Mouse (Mus musculus): Measurements from ENCODE around the gene Tgoln1. TPM values are rescaled to one million over a fixed set of nuclear protein-coding genes. Genes with fewer than 3 reads are reported as not detected.
A peak's percentile ranks its signal among the peaks of the same experiment; 100 is the strongest.

Gene Tgoln1
- total and polyA plus RNA-seq, 3 experiments, result 22.6 to 33.6 (median 23.5) TPM

DNA sequence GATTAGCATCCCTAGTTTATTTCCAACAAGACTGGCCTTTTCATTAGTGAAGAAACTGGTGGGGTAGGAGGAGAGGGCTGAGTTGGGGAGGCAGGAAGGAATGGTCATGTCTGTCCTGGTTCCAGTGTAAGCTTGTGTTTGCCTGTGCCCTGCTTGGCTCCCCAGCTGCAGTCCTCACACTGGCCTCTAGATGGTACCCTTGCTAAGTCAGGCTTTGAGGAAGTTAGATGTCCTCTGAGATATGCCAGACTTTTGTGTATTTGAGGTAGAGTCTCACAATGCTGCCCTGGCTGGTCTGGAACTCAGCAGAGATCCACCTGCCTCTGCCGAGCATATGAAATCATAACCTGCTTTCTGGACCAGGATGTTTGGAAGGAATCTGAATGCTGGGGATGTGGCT lies 15.1 kb downstream of the Tgoln1 start:
- H3K4me2 ChIP-seq (ENCODE audit: insufficient read depth, low read depth, poor library complexity, severe bottlenecking), result no peak overlapping the region
- TF ChIP-seq RCOR1 (conservative IDR thresholded peaks at IDR 0.05; ENCODE audit: low read depth, low read length) (no peak), RAD21 (IDR thresholded peaks at IDR 0.05; ENCODE audit: low read depth, low read length) (peak; percentile 64), PAX5 (IDR thresholded peaks at IDR 0.05; ENCODE audit: low read length) (no peak), SMC3 (IDR thresholded peaks at IDR 0.05; ENCODE audit: low read depth, low read length) (peak; percentile 50), ELF1 (IDR thresholded peaks at IDR 0.05; ENCODE audit: low read depth, low read length) (peak; percentile 66), CTCF (conservative IDR thresholded peaks at IDR 0.05 in 1 of 2, IDR thresholded peaks at IDR 0.05 in 1 of 2; ENCODE audit: low read depth in 2 of 2, low read length in 2 of 2) (peak; percentile 78 to 93)
- in situ Hi-C loops (cut with MboI; ENCODE audit: low pct_ligation_motif_present, low pct_unique_long_range_greater_than_20kb, low sequenced_read_pairs) (loop anchor here (5.0 kb wide), 1 partner anchor 36 kb away; no protein-coding TSS in a partner anchor), dilution Hi-C loops (cut with MboI; ENCODE audit: extremely low pct_ligation_motif_present, extremely low pct_unique_long_range_greater_than_20kb, low sequenced_read_pairs) (no loop called here)
- H3K27ac ChIP-seq (ENCODE audit: insufficient read depth, low read depth), result no peak overlapping the region
- H3K27me3 ChIP-seq (replicated peaks), result no peaks in the 10 kb centered on the region
- peaks cover 13 to 56% of the 10 kb centered on the region in 2 experiments for H3K36me3 ChIP-seq (replicated peaks in 1 of 2; ENCODE audit: control insufficient read depth in 1 of 2, insufficient read depth in 1 of 2, low read length in 1 of 2)
- no peak overlapping the region for H3K9ac ChIP-seq (ENCODE audit: insufficient read depth, low read depth)
- no peaks in the 10 kb centered on the region for H3K9me3 ChIP-seq (replicated peaks; ENCODE audit: low read length)
- H3K4me1 ChIP-seq (ENCODE audit: control insufficient read depth in 1 of 2, insufficient read depth in 2 of 2), result peaks cover 6 to 27% of the 10 kb centered on the region in 2 experiments
- DNase-seq (ENCODE audit: extremely low read depth), result peak; percentile 78
- no peak overlapping the region for H3K4me3 ChIP-seq (replicated peaks in 1 of 3; ENCODE audit: low read depth in 2 of 3, low read length in 2 of 3, poor library complexity in 1 of 3)
- no peaks in the 10 kb centered on the region for H3K79me2 ChIP-seq (replicated peaks; ENCODE audit: control insufficient read depth, extremely low read depth, insufficient read depth, poor library complexity, severe bottlenecking)

DNA sequence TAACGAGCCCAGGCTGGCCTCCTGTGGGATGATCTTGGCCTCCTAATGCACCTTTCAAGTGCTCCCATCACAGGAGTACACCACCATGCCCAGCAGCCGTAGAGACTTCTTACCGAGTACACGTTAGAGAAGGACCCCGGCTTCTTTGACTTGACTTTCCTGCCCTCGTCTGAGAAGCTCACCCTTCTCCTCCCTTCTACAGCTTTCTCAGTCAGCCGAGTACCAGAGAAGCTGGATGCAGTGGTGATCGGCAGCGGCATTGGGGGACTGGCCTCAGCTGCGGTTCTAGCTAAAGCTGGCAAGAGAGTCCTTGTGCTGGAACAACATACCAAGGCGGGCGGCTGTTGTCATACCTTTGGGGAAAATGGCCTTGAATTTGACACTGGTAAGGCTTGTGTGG lies 16.0 kb downstream of the Tgoln1 start:
- no peak overlapping the region for H3K9ac ChIP-seq (ENCODE audit: insufficient read depth, low read depth)
- H3K4me3 ChIP-seq (replicated peaks in 1 of 3; ENCODE audit: low read depth in 2 of 3, low read length in 2 of 3, poor library complexity in 1 of 3), result no peak overlapping the region
- in situ Hi-C loops (cut with MboI; ENCODE audit: low pct_ligation_motif_present, low pct_unique_long_range_greater_than_20kb, low sequenced_read_pairs), result loop anchor here (5.0 kb wide), 1 partner anchor 37 kb away; no protein-coding TSS in a partner anchor
- DNase-seq (ENCODE audit: extremely low read depth), result no peak
- no peak overlapping the region for H3K27ac ChIP-seq (ENCODE audit: insufficient read depth, low read depth)
- no peaks in the 10 kb centered on the region for H3K79me2 ChIP-seq (replicated peaks; ENCODE audit: control insufficient read depth, extremely low read depth, insufficient read depth, poor library complexity, severe bottlenecking)
- dilution Hi-C loops (cut with MboI; ENCODE audit: extremely low pct_ligation_motif_present, extremely low pct_unique_long_range_greater_than_20kb, low sequenced_read_pairs), result no loop called here
- peaks cover 6 to 36% of the 10 kb centered on the region in 2 experiments for H3K4me1 ChIP-seq (ENCODE audit: control insufficient read depth in 1 of 2, insufficient read depth in 2 of 2)
- TF ChIP-seq CHD1 (IDR thresholded peaks at IDR 0.05; ENCODE audit: low read depth, low read length) (no peak), NELFE (IDR thresholded peaks at IDR 0.05; ENCODE audit: low read depth, low read length) (no peak), MAZ (IDR thresholded peaks at IDR 0.05; ENCODE audit: low read depth, low read length) (no peak)
- H3K4me2 ChIP-seq (ENCODE audit: insufficient read depth, low read depth, poor library complexity, severe bottlenecking), result no peak overlapping the region
- peaks cover 3 to 47% of the 10 kb centered on the region in 2 experiments for H3K36me3 ChIP-seq (replicated peaks in 1 of 2; ENCODE audit: control insufficient read depth in 1 of 2, insufficient read depth in 1 of 2, low read length in 1 of 2)
- H3K27me3 ChIP-seq (replicated peaks), result no peaks in the 10 kb centered on the region
- H3K9me3 ChIP-seq (replicated peaks; ENCODE audit: low read length), result no peaks in the 10 kb centered on the region

DNA sequence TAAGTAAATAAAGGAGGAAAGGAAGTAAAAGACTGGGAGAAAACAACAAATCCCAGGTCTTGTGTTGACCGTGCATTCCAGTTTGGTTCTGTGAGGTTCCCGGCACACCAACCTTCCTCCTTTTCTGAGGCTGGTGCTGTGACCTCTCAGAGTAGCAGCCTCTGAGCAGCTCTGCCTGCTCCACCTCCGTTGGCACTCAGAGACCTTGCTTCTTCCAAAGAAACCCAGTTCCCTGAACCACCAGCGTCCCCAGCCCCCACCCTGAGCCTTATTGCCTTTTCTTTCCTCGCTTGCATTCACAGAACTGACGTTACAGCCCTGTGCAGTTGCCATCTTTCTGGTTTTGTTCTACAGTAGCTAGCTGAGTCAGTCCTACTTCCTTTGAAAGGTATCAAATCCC lies 16.6 kb downstream of the Tgoln1 start:
- dilution Hi-C loops (cut with MboI; ENCODE audit: extremely low pct_ligation_motif_present, extremely low pct_unique_long_range_greater_than_20kb, low sequenced_read_pairs), result no loop called here
- H3K4me1 ChIP-seq (ENCODE audit: control insufficient read depth in 1 of 2, insufficient read depth in 2 of 2), result peaks cover 6 to 36% of the 10 kb centered on the region in 2 experiments
- H3K9ac ChIP-seq (ENCODE audit: insufficient read depth, low read depth), result no peak overlapping the region
- in situ Hi-C loops (cut with MboI; ENCODE audit: low pct_ligation_motif_present, low pct_unique_long_range_greater_than_20kb, low sequenced_read_pairs), result loop anchor here (5.0 kb wide), 1 partner anchor 37 kb away; no protein-coding TSS in a partner anchor
- peaks cover 0 to 45% of the 10 kb centered on the region in 2 experiments for H3K36me3 ChIP-seq (replicated peaks in 1 of 2; ENCODE audit: control insufficient read depth in 1 of 2, insufficient read depth in 1 of 2, low read length in 1 of 2)
- no peak overlapping the region for H3K4me3 ChIP-seq (replicated peaks in 1 of 3; ENCODE audit: low read depth in 2 of 3, low read length in 2 of 3, poor library complexity in 1 of 3)
- H3K27ac ChIP-seq (ENCODE audit: insufficient read depth, low read depth), result no peak overlapping the region
- no peak for TF ChIP-seq HCFC1 (IDR thresholded peaks at IDR 0.05; ENCODE audit: low read depth, low read length)
- no peak for TF ChIP-seq ZNF384 (IDR thresholded peaks at IDR 0.05; ENCODE audit: low read depth, low read length)
- no peak for TF ChIP-seq NRF1 (IDR thresholded peaks at IDR 0.05; ENCODE audit: low read depth, low read length)
- no peaks in the 10 kb centered on the region for H3K79me2 ChIP-seq (replicated peaks; ENCODE audit: control insufficient read depth, extremely low read depth, insufficient read depth, poor library complexity, severe bottlenecking)
- no peaks in the 10 kb centered on the region for H3K9me3 ChIP-seq (replicated peaks; ENCODE audit: low read length)
- H3K4me2 ChIP-seq (ENCODE audit: insufficient read depth, low read depth, poor library complexity, severe bottlenecking), result no peak overlapping the region
- no peaks in the 10 kb centered on the region for H3K27me3 ChIP-seq (replicated peaks)
- no peak for DNase-seq (ENCODE audit: extremely low read depth)

Measured in CH12.LX (cell line).